Mouse (Mus musculus): ENCODE data around the gene Irf2. TPM values are rescaled to one million over a fixed set of nuclear protein-coding genes. Genes with fewer than 3 reads are reported as not detected.

The Irf2 gene
- polyA plus RNA-seq, 1 experiment from 2014 or later, result 23.1 TPM

DNA sequence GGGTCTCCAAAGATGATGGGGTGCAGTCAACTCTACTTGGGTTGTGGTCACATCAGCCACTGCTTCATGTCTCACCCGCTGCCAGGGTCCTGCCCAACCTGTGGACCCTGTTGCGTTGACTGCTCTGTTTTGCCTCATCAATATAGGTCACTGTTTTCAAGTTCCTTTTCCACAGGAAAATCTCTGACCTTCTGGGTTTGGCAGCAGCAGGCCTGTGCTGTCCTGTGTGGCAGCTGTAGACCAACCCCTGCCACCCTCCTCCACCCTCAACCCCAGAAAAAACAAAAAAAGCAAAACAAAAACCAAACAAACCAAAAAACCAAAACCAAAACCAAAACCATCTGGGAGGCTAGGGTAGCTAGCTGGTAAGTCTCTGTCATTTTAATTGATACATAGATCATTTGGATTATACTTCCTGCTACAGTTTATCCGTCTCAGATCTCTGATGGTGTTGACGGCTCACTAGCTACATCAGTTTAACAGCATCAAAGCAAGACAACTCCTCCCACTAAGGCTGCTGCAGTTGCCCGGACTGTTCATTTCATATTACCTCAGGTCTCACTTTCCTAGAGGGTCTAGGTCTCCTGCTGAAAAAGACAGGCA is 16.3 kb downstream of the Irf2 start:
- 81% methylated on average over 5 of the region's 5 CpGs for WGBS (ENCODE audit: insufficient replicate concordance)
- peaks cover 27% of the 10 kb centered on the region for H3K4me1 ChIP-seq (ENCODE audit: insufficient read depth)

DNA sequence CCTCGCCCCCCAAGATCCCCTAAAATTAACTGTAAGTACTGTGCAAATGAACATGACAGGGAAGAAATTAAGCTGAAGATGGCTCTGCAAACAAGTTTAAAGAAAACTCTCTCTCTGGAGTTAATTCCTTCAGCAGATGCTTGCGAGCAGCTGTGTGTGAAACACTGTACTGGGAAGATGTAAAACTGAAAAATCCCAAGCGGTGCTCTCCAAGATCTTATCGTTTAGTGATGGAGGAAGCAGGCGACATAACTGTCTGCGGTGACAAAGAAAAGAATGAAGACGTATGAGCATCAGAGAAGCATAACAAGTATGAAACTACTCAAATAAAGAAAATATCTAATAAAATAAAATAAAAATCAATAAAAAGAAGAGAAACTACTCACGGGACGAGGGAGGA is 18.1 kb downstream of the Irf2 start:
- H3K36me3 ChIP-seq (replicated peaks; ENCODE audit: insufficient read depth, low read length), result 0 out of 2 replicates have a peak, but pooled peaks cover 8% of the 10 kb centered on the region
- no peak overlapping the region for H3K9ac ChIP-seq (replicated peaks)
- no peak overlapping the region for H3K4me2 ChIP-seq (ENCODE audit: low read depth, low read length)
- DNase-seq (no peak), ATAC-seq (no peak)
- no peaks in the 10 kb centered on the region for H3K27me3 ChIP-seq (ENCODE audit: insufficient read depth, low read length)
- no peak overlapping the region for H3K27ac ChIP-seq (ENCODE audit: low read depth)
- no peak overlapping the region for H3K4me3 ChIP-seq (ENCODE audit: low read depth, low read length)
- TF ChIP-seq CTCF (IDR thresholded peaks at IDR 0.05; ENCODE audit: low read depth), result no peak
- no peak for TF ChIP-seq EP300 (IDR thresholded peaks at IDR 0.05; ENCODE audit: low read depth)
- H3K9me3 ChIP-seq (ENCODE audit: low read length), result no peaks in the 10 kb centered on the region
- whole genome bisulfite sequencing (ENCODE audit: insufficient replicate concordance), result 90% methylated on average over 9 of the region's 9 CpGs
- peaks cover 32% of the 10 kb centered on the region for H3K4me1 ChIP-seq (ENCODE audit: insufficient read depth)

More for the DNA sequence above, 16.3 kb downstream of the Irf2 start:
- no peak overlapping the region for H3K4me2 ChIP-seq (ENCODE audit: low read depth, low read length)
- H3K9ac ChIP-seq (replicated peaks), result no peak overlapping the region
- no peak overlapping the region for H3K27ac ChIP-seq (ENCODE audit: low read depth)
- H3K36me3 ChIP-seq (replicated peaks; ENCODE audit: insufficient read depth, low read length), result 0 out of 2 replicates have a peak, but pooled peaks cover 8% of the 10 kb centered on the region
- DNase-seq (no peak), ATAC-seq (no peak)
- H3K9me3 ChIP-seq (ENCODE audit: low read length), result no peaks in the 10 kb centered on the region
- H3K27me3 ChIP-seq (ENCODE audit: insufficient read depth, low read length), result no peaks in the 10 kb centered on the region
- no peak overlapping the region for H3K4me3 ChIP-seq (ENCODE audit: low read depth, low read length)
- TF ChIP-seq EP300 (IDR thresholded peaks at IDR 0.05; ENCODE audit: low read depth) (no peak), CTCF (IDR thresholded peaks at IDR 0.05; ENCODE audit: low read depth) (no peak)

- ATAC-seq (no peak), DNase-seq (no peak)
- 0 out of 2 replicates have a peak, but pooled peaks cover 9% of the 10 kb centered on the region for H3K36me3 ChIP-seq (replicated peaks; ENCODE audit: insufficient read depth, low read length)
- WGBS (ENCODE audit: insufficient replicate concordance), result 87% methylated on average over 7 of the region's 7 CpGs
- no peaks in the 10 kb centered on the region for H3K27me3 ChIP-seq (ENCODE audit: insufficient read depth, low read length)
- no peak overlapping the region for H3K9ac ChIP-seq (replicated peaks)
- no peak overlapping the region for H3K4me3 ChIP-seq (ENCODE audit: low read depth, low read length)
- no peaks in the 10 kb centered on the region for H3K9me3 ChIP-seq (ENCODE audit: low read length)
- TF ChIP-seq CTCF (IDR thresholded peaks at IDR 0.05; ENCODE audit: low read depth), result no peak
- no peak for TF ChIP-seq EP300 (IDR thresholded peaks at IDR 0.05; ENCODE audit: low read depth)
- H3K4me1 ChIP-seq (ENCODE audit: insufficient read depth), result peaks cover 32% of the 10 kb centered on the region
- H3K4me2 ChIP-seq (ENCODE audit: low read depth, low read length), result no peak overlapping the region
- no peak overlapping the region for H3K27ac ChIP-seq (ENCODE audit: low read depth)
Measured at GRCm38 (mm10) chr8:46758131-46758530, 18.6 kb downstream of the Irf2 start.

- Histone ChIP-seq H3K4me1 (ENCODE audit: insufficient read depth) (peaks cover 32% of the 10 kb centered on the region), H3K9ac (replicated peaks) (no peak overlapping the region), H3K36me3 (replicated peaks; ENCODE audit: insufficient read depth, low read length) (0 out of 2 replicates have a peak, but pooled peaks cover 12% of the 10 kb centered on the region), H3K4me3 (ENCODE audit: low read depth, low read length) (no peak overlapping the region), H3K9me3 (ENCODE audit: low read length) (no peaks in the 10 kb centered on the region), H3K4me2 (ENCODE audit: low read depth, low read length) (no peak overlapping the region), H3K27ac (ENCODE audit: low read depth) (no peak overlapping the region), H3K27me3 (ENCODE audit: insufficient read depth, low read length) (no peaks in the 10 kb centered on the region)
- ATAC-seq (peak; percentile 53; the same call in 1 of the 2 replicates), DNase-seq (no peak)
- TF ChIP-seq EP300 (IDR thresholded peaks at IDR 0.05; ENCODE audit: low read depth) (peak; percentile 71), CTCF (IDR thresholded peaks at IDR 0.05; ENCODE audit: low read depth) (no peak)
- WGBS (ENCODE audit: insufficient replicate concordance), result 54% methylated on average over 2 of the region's 2 CpGs
Measured at GRCm38 (mm10) chr8:46758676-46759075, 19.1 kb downstream of the Irf2 start.

DNA sequence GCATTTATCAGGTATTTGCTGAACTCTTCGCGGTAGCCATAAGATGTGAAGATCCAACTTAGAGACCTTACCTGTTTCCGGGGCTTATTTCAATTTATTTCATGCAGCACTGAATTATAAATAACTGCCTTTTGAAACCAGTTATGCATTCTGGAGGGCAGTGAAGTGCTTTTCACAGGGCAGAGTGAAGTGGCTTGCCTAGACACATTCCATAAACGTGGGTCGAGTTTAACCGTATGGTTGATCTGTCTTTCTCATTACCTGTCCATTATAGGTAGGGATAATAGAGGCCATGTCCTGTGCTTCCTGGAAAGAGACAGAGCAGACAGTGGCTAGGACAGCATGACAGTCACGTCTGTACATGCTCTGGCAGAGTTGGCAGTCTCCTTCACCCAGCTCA is 20.0 kb downstream of the Irf2 start:
- H3K9ac ChIP-seq (replicated peaks), result no peak overlapping the region
- H3K4me1 ChIP-seq (ENCODE audit: insufficient read depth), result peaks cover 34% of the 10 kb centered on the region
- 0 out of 2 replicates have a peak, but pooled peaks cover 12% of the 10 kb centered on the region for H3K36me3 ChIP-seq (replicated peaks; ENCODE audit: insufficient read depth, low read length)
- WGBS (ENCODE audit: insufficient replicate concordance), result 91% methylated on average over 7 of the region's 7 CpGs
- H3K4me2 ChIP-seq (ENCODE audit: low read depth, low read length), result no peak overlapping the region
- H3K9me3 ChIP-seq (ENCODE audit: low read length), result no peaks in the 10 kb centered on the region
- TF ChIP-seq CTCF (IDR thresholded peaks at IDR 0.05; ENCODE audit: low read depth), result no peak
- TF ChIP-seq EP300 (IDR thresholded peaks at IDR 0.05; ENCODE audit: low read depth), result no peak
- ATAC-seq, result no peak
- no peak for DNase-seq
- no peak overlapping the region for H3K4me3 ChIP-seq (ENCODE audit: low read depth, low read length)
- no peaks in the 10 kb centered on the region for H3K27me3 ChIP-seq (ENCODE audit: insufficient read depth, low read length)
- no peak overlapping the region for H3K27ac ChIP-seq (ENCODE audit: low read depth)

- H3K4me2 ChIP-seq (ENCODE audit: low read depth, low read length), result peak overlapping the region; percentile 29; the same call in 1 of the 2 replicates
- H3K4me1 ChIP-seq (ENCODE audit: insufficient read depth), result peaks cover 37% of the 10 kb centered on the region
- H3K36me3 ChIP-seq (replicated peaks; ENCODE audit: insufficient read depth, low read length), result 0 out of 2 replicates have a peak, but pooled peaks cover 12% of the 10 kb centered on the region
- ATAC-seq (no peak), DNase-seq (no peak)
- H3K27ac ChIP-seq (ENCODE audit: low read depth), result no peak overlapping the region
- H3K4me3 ChIP-seq (ENCODE audit: low read depth, low read length), result no peak overlapping the region
- H3K27me3 ChIP-seq (ENCODE audit: insufficient read depth, low read length), result no peaks in the 10 kb centered on the region
- no peaks in the 10 kb centered on the region for H3K9me3 ChIP-seq (ENCODE audit: low read length)
- 70% methylated on average over 7 of the region's 7 CpGs for WGBS (ENCODE audit: insufficient replicate concordance)
- no peak overlapping the region for H3K9ac ChIP-seq (replicated peaks)
- no peak for TF ChIP-seq EP300 (IDR thresholded peaks at IDR 0.05; ENCODE audit: low read depth)
- TF ChIP-seq CTCF (IDR thresholded peaks at IDR 0.05; ENCODE audit: low read depth), result no peak
Measured at GRCm38 (mm10) chr8:46760701-46761100, 21.2 kb downstream of the Irf2 start.

Measured in liver, postnatal 0 days (tissue).